Mouse (Mus musculus): ENCODE measurements around the gene Cdkn3. TPM values are rescaled to one million over a fixed set of nuclear protein-coding genes. Genes with fewer than 3 reads are reported as not detected.
"Not testable (repeated sequence)": the region's sequence is repeated elsewhere in the genome, so short reads cannot be mapped to it uniquely, and the experiment has no call there.

Gene Cdkn3
- polyA plus RNA-seq, 1 experiment from 2014 or later, result 48.8 TPM

DNA sequence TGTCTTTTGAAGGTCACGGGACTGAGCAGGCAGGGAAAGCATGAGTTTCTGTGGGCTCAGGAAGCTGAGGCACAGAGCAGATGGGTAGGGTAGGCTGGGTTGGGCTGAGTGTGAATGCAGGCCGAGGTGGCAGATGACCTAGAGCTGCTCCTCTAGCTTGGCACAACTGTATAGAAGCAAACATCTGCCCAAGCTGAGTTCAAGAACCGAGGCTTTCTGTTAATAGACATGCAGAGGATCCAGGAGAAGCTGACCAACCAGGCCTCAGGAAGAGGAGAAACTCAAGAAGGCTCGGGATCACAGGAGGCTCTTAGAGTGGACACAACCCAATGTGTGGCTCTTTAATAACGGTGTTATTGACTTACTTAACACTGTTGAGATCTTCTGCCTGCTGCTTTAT is 45.8 kb downstream of the Cdkn3 start:
- no peak for ATAC-seq (ENCODE audit: insufficient number of reproducible peaks, low FRiP score)
- Histone ChIP-seq H3K9me3 (replicated peaks) (no peaks in the 10 kb centered on the region), H3K36me3 (peaks cover 26% of the 10 kb centered on the region), H3K4me2 (no peak overlapping the region), H3K4me3 (no peak overlapping the region), H3K27ac (ENCODE audit: poor library complexity, severe bottlenecking) (no peak overlapping the region), H3K27me3 (replicated peaks) (no peaks in the 10 kb centered on the region), H3K9ac (no peak overlapping the region), H3K4me1 (replicated peaks) (peaks cover 1% of the 10 kb centered on the region)
- 74% methylated on average over 5 of the region's 5 CpGs for WGBS

DNA sequence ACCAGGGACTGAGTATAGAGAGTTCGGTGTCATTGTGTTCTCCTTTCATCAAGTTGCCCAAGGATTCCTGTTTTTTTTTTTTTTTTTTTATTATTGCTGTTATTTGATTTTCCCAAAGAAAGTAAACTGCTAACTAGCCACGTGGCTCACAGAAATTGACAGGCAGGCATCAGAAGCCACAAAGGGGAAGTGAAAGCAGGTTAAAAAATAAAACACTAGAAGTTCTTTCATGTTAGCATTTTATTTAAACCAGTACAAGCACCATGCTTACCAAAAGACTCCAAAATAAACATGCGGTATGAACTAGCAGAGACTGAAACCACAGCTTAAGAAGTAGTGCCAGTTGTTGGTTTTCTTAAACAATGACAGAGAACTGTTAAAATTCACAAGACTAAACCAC is 47.6 kb downstream of the Cdkn3 start:
- Histone ChIP-seq H3K9ac (no peak overlapping the region), H3K27me3 (replicated peaks) (no peaks in the 10 kb centered on the region), H3K36me3 (peaks cover 39% of the 10 kb centered on the region), H3K4me2 (no peak overlapping the region), H3K9me3 (replicated peaks) (no peaks in the 10 kb centered on the region), H3K27ac (ENCODE audit: poor library complexity, severe bottlenecking) (no peak overlapping the region), H3K4me1 (replicated peaks) (no peaks in the 10 kb centered on the region), H3K4me3 (no peak overlapping the region)
- no peak for ATAC-seq (ENCODE audit: insufficient number of reproducible peaks, low FRiP score)
- 84% methylated on average over 3 of the region's 3 CpGs for WGBS

DNA sequence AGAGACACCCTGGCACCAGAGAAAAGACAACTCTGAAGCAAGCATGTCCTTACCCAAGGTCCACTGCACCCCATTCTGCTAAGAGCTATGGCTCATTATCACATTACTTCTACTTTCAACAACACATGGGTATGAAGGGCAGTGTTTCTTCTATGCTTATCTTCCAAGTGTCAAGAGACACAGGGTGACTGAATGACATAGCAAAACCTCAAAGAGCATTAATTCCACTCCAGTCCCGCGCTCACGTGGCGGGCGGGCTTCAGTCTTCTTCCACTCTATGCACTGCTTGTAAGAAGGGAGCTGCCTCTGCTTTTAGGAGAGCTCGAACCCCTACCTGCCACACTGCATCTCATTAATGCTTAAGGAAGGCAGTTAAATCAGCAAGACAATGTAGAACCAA is 55.3 kb downstream of the Cdkn3 start:
- Histone ChIP-seq H3K4me1 (replicated peaks) (peaks cover 25% of the 10 kb centered on the region), H3K4me3 (no peak overlapping the region), H3K4me2 (0 out of 2 replicates have a peak overlapping the region, but pooled peaks have one; percentile 0), H3K9ac (no peak overlapping the region), H3K9me3 (replicated peaks) (no peaks in the 10 kb centered on the region), H3K27ac (ENCODE audit: poor library complexity, severe bottlenecking) (no peak overlapping the region), H3K36me3 (peaks cover 46% of the 10 kb centered on the region), H3K27me3 (replicated peaks) (no peaks in the 10 kb centered on the region)
- ATAC-seq (ENCODE audit: insufficient number of reproducible peaks, low FRiP score), result peak; percentile 82
- 63% methylated on average over 6 of the region's 6 CpGs for WGBS

DNA sequence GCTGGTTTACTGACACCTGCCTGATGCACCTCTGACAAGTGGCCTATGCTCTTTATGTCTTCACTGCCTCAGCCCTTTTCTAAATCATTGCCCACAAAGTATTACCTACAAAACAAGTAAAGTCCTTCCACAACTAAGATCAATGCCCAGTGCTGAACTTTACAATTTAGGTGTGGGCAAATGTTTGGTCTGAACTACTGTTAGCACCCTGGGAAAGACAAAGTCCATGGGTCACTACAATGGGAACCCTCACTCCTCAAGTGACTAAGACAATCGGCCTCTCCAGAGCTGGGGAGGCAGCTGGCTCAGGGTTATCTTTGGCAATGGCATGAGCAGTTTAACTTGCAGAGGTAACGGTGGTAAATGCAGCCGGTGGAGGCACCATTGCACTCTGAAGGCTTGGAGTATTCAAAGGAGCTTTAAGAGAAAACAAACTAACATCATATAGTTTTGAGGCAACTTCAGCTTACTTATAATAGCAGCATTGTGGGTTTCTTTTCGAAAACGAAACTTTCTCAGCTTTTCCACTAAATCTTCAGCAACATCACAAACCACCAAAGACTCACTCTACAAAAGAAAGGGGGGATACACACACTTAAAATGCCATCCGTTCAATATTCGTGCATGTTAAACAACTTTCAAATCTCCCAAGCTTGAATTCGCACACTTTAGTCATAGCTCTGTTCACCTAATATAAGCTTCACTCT is 56.7 kb downstream of the Cdkn3 start:
- no peak overlapping the region for H3K27ac ChIP-seq (ENCODE audit: poor library complexity, severe bottlenecking)
- no peaks in the 10 kb centered on the region for H3K27me3 ChIP-seq (replicated peaks)
- peaks cover 30% of the 10 kb centered on the region for H3K4me1 ChIP-seq (replicated peaks)
- H3K36me3 ChIP-seq, result peaks cover 36% of the 10 kb centered on the region
- H3K9ac ChIP-seq, result no peak overlapping the region
- H3K4me3 ChIP-seq, result no peak overlapping the region
- no peaks in the 10 kb centered on the region for H3K9me3 ChIP-seq (replicated peaks)
- 84% methylated on average over 8 of the region's 8 CpGs for WGBS
- H3K4me2 ChIP-seq, result no peak overlapping the region
- no peak for ATAC-seq (ENCODE audit: insufficient number of reproducible peaks, low FRiP score)

DNA sequence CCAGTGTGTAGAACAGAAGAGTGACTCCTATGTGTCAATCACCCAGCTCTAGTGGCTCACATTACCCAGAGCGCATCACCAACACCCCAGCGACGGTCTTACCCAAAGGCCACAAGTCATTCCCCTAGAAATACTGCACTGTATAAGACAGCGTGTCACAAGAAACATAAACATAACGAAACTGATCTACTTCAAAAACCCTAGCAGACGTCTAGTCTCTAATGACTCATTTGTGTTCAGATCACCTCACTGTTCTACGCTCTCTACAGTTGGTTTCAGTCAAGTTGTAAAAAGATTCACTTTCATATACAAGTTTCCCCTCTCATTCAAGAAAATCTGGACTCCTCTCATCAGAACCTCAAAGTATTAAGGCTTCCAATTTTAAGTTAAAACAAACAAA is 58.4 kb downstream of the Cdkn3 start:
- WGBS, result 90% methylated on average over 7 of the region's 7 CpGs
- H3K4me2 ChIP-seq, result no peak overlapping the region
- H3K4me1 ChIP-seq (replicated peaks), result peaks cover 30% of the 10 kb centered on the region
- H3K9ac ChIP-seq, result no peak overlapping the region
- no peak for ATAC-seq (ENCODE audit: insufficient number of reproducible peaks, low FRiP score)
- no peaks in the 10 kb centered on the region for H3K27me3 ChIP-seq (replicated peaks)
- no peaks in the 10 kb centered on the region for H3K9me3 ChIP-seq (replicated peaks)
- H3K36me3 ChIP-seq, result peaks cover 22% of the 10 kb centered on the region
- H3K27ac ChIP-seq (ENCODE audit: poor library complexity, severe bottlenecking), result no peak overlapping the region
- H3K4me3 ChIP-seq, result no peak overlapping the region

DNA sequence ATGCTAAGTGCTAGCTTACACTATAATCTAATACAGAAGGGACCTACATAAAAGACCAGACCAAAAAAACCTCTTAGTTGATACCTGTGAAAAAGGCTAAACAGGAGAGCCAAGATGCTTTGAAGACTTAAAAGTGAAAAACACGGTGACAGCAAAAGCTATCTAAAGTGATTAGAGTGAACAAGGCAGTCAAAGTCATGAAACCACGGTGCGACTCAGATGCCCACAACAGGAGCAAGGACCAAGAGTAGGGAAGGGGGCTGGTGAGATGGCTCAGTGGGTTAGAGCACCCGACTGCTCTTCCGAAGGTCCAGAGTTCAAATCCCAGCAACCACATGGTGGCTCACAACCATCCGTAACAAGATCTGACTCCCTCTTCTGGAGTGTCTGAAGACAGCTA is 59.6 kb downstream of the Cdkn3 start:
- 86% methylated on average over 5 of the region's 6 CpGs for WGBS
- ATAC-seq (ENCODE audit: insufficient number of reproducible peaks, low FRiP score), result not testable (repeated sequence)

More for the DNA sequence above, 59.6 kb downstream of the Cdkn3 start:
- H3K9me3 ChIP-seq (replicated peaks); H3K4me3 ChIP-seq; H3K4me2 ChIP-seq; H3K27me3 ChIP-seq (replicated peaks); H3K27ac ChIP-seq (ENCODE audit: poor library complexity, severe bottlenecking); H3K9ac ChIP-seq: not testable (repeated sequence)
- H3K4me1 ChIP-seq (replicated peaks), result peaks cover 30% of the 10 kb centered on the region
- H3K36me3 ChIP-seq, result peaks cover 17% of the 10 kb centered on the region

Other genes starting within 250 kb of the Cdkn3 start
- 175 and 179 TPM in 2 replicates for gene Cnih1, start 27.9 kb downstream of the Cdkn3 start, polyA plus RNA-seq (2016; fragmentation: Nextera tagmentation; extraction: Ambion mirVana)
- gene Gmfb, start 61.7 kb downstream of the Cdkn3 start, polyA plus RNA-seq (2016; fragmentation: Nextera tagmentation; extraction: Ambion mirVana), result 68.1 and 73.8 TPM in 2 replicates
- 26.3 and 26.8 TPM in 2 replicates for gene Cgrrf1, start 71.6 kb downstream of the Cdkn3 start, polyA plus RNA-seq (2016; fragmentation: Nextera tagmentation; extraction: Ambion mirVana)
- 16.5 and 17.9 TPM in 2 replicates for gene Samd4, start 122.3 kb downstream of the Cdkn3 start, polyA plus RNA-seq (2016; fragmentation: Nextera tagmentation; extraction: Ambion mirVana)

All from heart, embryonic 12.5 days (tissue).